Mouse (Mus musculus): ENCODE measurements at regions not wholly inside any gene's neighbourhood (a gene's known extent, or its start where the extent isn't known, plus 50 kb on each side); places are given as distances from the start of the nearest gene placed in this dataset.

DNA sequence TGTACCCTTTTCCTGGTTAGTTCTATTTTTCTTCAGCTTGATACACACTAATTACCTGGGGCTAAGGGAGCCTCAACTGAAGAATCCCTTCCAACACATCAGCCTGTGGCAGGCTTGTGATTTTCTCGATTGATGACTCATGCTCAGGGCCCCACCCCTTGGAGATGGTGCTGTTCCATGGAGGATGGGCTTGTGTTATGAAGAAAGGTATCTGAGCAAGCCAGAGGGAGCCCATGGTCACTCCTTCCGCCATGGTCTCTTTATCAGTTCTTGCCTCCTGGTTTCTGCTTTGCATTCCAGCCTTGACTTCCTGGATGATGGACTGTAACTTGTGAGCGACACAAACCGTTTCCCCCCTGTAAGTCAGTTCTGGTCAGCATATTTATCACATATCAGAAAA, 131.1 kb upstream of the Kcnj16 start:
- ATAC-seq, result no peak

DNA sequence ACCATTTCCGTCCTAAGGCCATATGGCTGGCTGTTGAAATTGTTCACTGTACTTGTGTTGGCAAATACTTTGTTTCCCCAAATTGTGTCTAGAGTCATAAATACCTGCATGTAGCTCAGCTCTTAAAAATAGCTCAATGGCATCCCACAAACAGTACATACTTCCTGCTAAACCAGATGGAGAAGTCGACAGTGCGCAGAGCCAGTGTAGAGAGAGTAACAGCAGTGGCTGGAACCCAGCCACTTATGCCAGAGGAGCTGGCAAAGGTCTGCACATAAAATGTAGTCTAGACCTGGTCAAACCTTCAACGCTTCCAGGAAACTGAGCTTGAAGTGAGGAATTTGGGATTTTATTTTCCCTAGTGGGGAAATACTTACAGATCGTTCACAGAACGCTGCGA, 128.5 kb upstream of the Kcnj16 start:
- no peak for ATAC-seq
- no peaks in the 10 kb centered on the region for H3K4me1 ChIP-seq (replicated peaks; ENCODE audit: control insufficient read depth, insufficient read depth, low read length)
- H3K4me2 ChIP-seq (ENCODE audit: low read length), result no peak overlapping the region
- H3K4me3 ChIP-seq (replicated peaks; ENCODE audit: low read length), result no peak overlapping the region
- H3K36me3 ChIP-seq (ENCODE audit: control insufficient read depth, insufficient read depth), result no peaks in the 10 kb centered on the region
- no peak overlapping the region for H3K9ac ChIP-seq (replicated peaks; ENCODE audit: low read depth, low read length)
- H3K27ac ChIP-seq (ENCODE audit: low read length), result no peak overlapping the region
- WGBS, result 94% methylated on average over 7 of the region's 7 CpGs
- no peaks in the 10 kb centered on the region for H3K9me3 ChIP-seq (ENCODE audit: control insufficient read depth, low read length)
- H3K27me3 ChIP-seq (replicated peaks; ENCODE audit: control insufficient read depth, insufficient read depth, low read length), result no peaks in the 10 kb centered on the region

More for the DNA sequence above, 131.1 kb upstream of the Kcnj16 start:
- Histone ChIP-seq H3K9me3 (ENCODE audit: control insufficient read depth, low read length) (no peaks in the 10 kb centered on the region), H3K4me2 (ENCODE audit: low read length) (no peak overlapping the region), H3K9ac (replicated peaks; ENCODE audit: low read depth, low read length) (no peak overlapping the region), H3K4me3 (replicated peaks; ENCODE audit: low read length) (no peak overlapping the region), H3K27me3 (replicated peaks; ENCODE audit: control insufficient read depth, insufficient read depth, low read length) (no peaks in the 10 kb centered on the region), H3K4me1 (replicated peaks; ENCODE audit: control insufficient read depth, insufficient read depth, low read length) (no peaks in the 10 kb centered on the region), H3K27ac (ENCODE audit: low read length) (no peak overlapping the region), H3K36me3 (ENCODE audit: control insufficient read depth, insufficient read depth) (no peaks in the 10 kb centered on the region)
- WGBS, result 94% methylated on average over 4 of the region's 4 CpGs

DNA sequence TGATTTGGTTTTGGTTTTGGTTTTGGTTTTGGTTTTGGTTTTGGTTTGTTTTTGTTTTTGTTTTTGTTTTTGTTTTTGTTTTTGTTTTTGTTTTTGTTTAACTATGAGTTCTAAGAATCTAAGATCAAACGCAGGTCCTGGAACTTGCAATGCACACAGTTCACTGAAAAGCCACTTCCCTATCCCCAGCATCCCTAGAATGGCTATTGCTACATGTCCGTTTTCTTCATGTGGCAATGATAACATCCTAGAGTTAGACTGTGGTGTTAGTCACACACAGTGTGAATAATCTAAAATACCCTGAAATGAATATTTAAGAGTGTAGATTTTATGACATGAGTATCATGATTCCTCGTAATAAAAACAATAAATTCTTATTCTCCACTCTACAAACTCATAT, 99.5 kb upstream of the Kcnj16 start:
- Histone ChIP-seq H3K9me3 (ENCODE audit: control insufficient read depth, low read length) (no peaks in the 10 kb centered on the region), H3K27ac (ENCODE audit: low read length) (no peak overlapping the region), H3K27me3 (replicated peaks; ENCODE audit: control insufficient read depth, insufficient read depth, low read length) (no peaks in the 10 kb centered on the region), H3K4me2 (ENCODE audit: low read length) (no peak overlapping the region), H3K9ac (replicated peaks; ENCODE audit: low read depth, low read length) (no peak overlapping the region), H3K4me1 (replicated peaks; ENCODE audit: control insufficient read depth, insufficient read depth, low read length) (no peaks in the 10 kb centered on the region), H3K36me3 (ENCODE audit: control insufficient read depth, insufficient read depth) (no peaks in the 10 kb centered on the region), H3K4me3 (replicated peaks; ENCODE audit: low read length) (no peak overlapping the region)
- no peak for ATAC-seq
- WGBS, result 89% methylated on average over 3 of the region's 3 CpGs

DNA sequence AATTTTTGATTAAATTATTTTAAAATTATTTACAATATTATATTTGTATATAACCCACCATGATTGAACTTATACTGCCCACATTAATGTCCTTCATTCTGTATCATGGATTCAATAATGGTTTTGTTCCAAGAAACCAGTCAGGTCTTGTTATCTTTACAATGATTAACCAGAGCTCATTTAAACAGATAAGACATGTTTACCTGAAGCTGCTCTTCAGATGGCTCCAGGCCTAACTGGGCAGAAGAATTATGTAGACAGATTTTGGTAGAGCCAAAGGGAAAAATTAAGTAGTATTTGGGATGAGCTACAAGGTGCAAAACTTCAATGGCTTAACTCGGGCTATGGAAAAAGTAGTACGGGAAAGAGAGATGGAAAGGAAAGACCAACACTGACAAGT, 97.7 kb upstream of the Kcnj16 start:
- Histone ChIP-seq H3K4me1 (replicated peaks; ENCODE audit: control insufficient read depth, insufficient read depth, low read length) (no peaks in the 10 kb centered on the region), H3K27ac (ENCODE audit: low read length) (no peak overlapping the region), H3K4me3 (replicated peaks; ENCODE audit: low read length) (no peak overlapping the region), H3K27me3 (replicated peaks; ENCODE audit: control insufficient read depth, insufficient read depth, low read length) (no peaks in the 10 kb centered on the region), H3K4me2 (ENCODE audit: low read length) (no peak overlapping the region), H3K9me3 (ENCODE audit: control insufficient read depth, low read length) (no peaks in the 10 kb centered on the region), H3K9ac (replicated peaks; ENCODE audit: low read depth, low read length) (no peak overlapping the region), H3K36me3 (ENCODE audit: control insufficient read depth, insufficient read depth) (no peaks in the 10 kb centered on the region)
- 98% methylated on average over 2 of the region's 2 CpGs for WGBS
- ATAC-seq, result no peak

DNA sequence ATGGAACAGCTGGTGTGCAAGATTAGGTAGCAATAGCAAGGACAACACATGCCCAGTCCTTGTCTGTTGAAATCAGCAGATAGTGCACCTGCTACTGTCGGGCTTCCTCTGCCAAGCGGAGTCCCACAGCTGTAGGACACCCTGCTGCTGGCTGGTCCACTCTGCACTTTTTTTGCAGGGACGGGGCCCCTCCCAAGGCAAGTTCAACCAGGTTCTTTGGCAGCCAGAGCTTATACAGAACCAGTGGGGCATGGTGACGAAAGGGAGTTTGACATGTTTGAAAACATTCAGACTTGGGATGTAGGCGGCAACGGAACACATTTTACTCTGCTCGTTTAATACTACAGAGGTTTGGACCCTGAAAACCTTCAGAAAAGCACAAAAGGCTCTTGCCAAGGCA, 93.2 kb upstream of the Kcnj16 start:
- no peaks in the 10 kb centered on the region; the same call in 1 of the 2 replicates for H3K27me3 ChIP-seq (replicated peaks; ENCODE audit: control insufficient read depth, insufficient read depth, low read length)
- 12% methylated on average over 7 of the region's 7 CpGs for WGBS
- no peaks in the 10 kb centered on the region for H3K9me3 ChIP-seq (ENCODE audit: control insufficient read depth, low read length)
- H3K4me1 ChIP-seq (replicated peaks; ENCODE audit: control insufficient read depth, insufficient read depth, low read length), result no peaks in the 10 kb centered on the region
- no peak overlapping the region for H3K9ac ChIP-seq (replicated peaks; ENCODE audit: low read depth, low read length)
- H3K4me2 ChIP-seq (ENCODE audit: low read length), result no peak overlapping the region
- no peak for ATAC-seq
- H3K36me3 ChIP-seq (ENCODE audit: control insufficient read depth, insufficient read depth), result no peaks in the 10 kb centered on the region
- no peak overlapping the region for H3K4me3 ChIP-seq (replicated peaks; ENCODE audit: low read length)
- no peak overlapping the region for H3K27ac ChIP-seq (ENCODE audit: low read length)

DNA sequence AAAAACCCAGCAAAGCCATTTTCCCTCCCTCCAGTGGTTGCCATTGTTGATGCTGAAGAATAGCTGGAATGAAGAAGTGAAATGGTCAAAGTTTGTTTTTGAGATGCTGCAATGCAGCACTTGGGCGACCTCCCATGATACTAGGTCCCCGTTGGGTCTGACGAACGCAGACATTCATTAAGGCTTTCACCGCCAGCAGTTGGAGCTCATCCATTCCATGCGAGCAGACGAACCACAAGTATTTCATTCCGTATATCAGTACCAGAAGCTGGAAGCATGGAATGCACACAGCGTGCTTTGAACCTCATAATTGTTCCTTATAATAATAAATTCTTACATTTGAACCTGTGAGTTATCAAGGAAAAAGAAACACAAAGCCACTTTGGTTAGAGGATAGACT, 86.9 kb upstream of the Kcnj16 start:
- Histone ChIP-seq H3K4me3 (replicated peaks; ENCODE audit: low read length) (no peak overlapping the region), H3K4me2 (ENCODE audit: low read length) (no peak overlapping the region), H3K4me1 (replicated peaks; ENCODE audit: control insufficient read depth, insufficient read depth, low read length) (no peaks in the 10 kb centered on the region), H3K27ac (ENCODE audit: low read length) (no peak overlapping the region), H3K27me3 (replicated peaks; ENCODE audit: control insufficient read depth, insufficient read depth, low read length) (no peaks in the 10 kb centered on the region; the same call in 1 of the 2 replicates), H3K36me3 (ENCODE audit: control insufficient read depth, insufficient read depth) (no peaks in the 10 kb centered on the region), H3K9me3 (ENCODE audit: control insufficient read depth, low read length) (no peaks in the 10 kb centered on the region), H3K9ac (replicated peaks; ENCODE audit: low read depth, low read length) (no peak overlapping the region)
- WGBS, result 91% methylated on average over 9 of the region's 9 CpGs
- ATAC-seq, result no peak

DNA sequence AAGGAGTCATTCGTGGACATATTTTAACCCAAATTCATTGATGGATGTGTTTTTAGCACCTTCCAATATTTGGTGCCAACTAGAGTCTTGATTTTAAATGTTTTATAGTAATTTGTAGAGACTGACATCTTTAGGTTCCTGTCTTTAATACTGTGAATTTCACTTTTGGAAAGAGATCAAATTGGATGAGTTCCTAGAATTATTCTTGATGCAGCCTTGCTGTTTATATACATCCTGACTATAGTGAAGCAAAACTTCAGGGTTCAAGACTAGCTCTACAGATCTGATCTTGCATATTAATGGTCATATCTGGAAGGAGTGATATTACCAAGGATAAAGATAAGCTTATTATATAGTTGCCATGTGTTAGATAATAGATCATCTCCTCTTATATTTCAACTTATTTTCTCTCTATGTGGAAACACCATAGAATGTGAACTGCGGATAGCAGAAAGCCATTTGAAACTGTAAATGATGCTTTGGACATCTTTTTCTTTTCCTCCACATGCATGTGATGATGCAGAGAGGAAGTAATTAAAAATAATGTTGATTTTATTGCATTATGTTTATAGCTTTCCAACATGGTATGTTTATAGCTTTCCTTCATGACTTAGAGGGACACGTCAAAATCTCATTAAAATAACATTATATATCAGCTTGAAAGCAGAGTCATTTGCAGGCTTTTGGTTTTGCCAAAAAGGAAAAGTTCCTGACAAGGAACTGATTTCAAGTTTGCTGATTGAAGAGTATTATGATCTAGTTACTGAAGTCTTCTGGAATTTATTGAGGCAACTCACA, 78.3 kb upstream of the Kcnj16 start:
- 87% methylated on average over 3 of the region's 3 CpGs for whole genome bisulfite sequencing
- H3K9ac ChIP-seq (replicated peaks; ENCODE audit: low read depth, low read length), result no peak overlapping the region
- H3K9me3 ChIP-seq (ENCODE audit: control insufficient read depth, low read length), result no peaks in the 10 kb centered on the region
- H3K36me3 ChIP-seq (ENCODE audit: control insufficient read depth, insufficient read depth), result no peaks in the 10 kb centered on the region
- H3K4me3 ChIP-seq (replicated peaks; ENCODE audit: low read length), result no peak overlapping the region
- no peak for ATAC-seq
- H3K27me3 ChIP-seq (replicated peaks; ENCODE audit: control insufficient read depth, insufficient read depth, low read length), result no peaks in the 10 kb centered on the region
- no peak overlapping the region for H3K4me2 ChIP-seq (ENCODE audit: low read length)
- H3K4me1 ChIP-seq (replicated peaks; ENCODE audit: control insufficient read depth, insufficient read depth, low read length), result no peaks in the 10 kb centered on the region
- H3K27ac ChIP-seq (ENCODE audit: low read length), result no peak overlapping the region

DNA sequence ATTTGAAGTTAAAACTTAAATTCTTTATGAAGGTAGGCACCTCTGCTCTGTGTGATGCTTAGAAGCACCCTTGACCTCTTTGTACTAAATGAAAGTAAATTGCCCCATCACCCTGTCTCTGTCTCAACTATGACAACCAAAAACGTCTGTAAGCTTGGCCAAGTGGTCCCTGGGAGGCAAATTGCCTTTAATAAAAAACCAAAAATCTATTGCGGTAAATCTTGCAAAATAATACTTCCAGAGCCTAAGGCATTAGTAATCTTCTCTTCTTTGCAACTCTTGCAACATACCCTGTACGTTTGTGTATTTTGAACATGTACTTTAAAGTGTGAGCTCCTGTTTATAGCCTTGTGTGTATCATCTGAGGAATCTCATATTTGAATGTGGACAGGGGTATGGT, 77.4 kb upstream of the Kcnj16 start:
- Histone ChIP-seq H3K36me3 (ENCODE audit: control insufficient read depth, insufficient read depth) (no peaks in the 10 kb centered on the region), H3K4me2 (ENCODE audit: low read length) (no peak overlapping the region), H3K4me3 (replicated peaks; ENCODE audit: low read length) (no peak overlapping the region), H3K9me3 (ENCODE audit: control insufficient read depth, low read length) (no peaks in the 10 kb centered on the region), H3K9ac (replicated peaks; ENCODE audit: low read depth, low read length) (no peak overlapping the region), H3K27me3 (replicated peaks; ENCODE audit: control insufficient read depth, insufficient read depth, low read length) (no peaks in the 10 kb centered on the region), H3K4me1 (replicated peaks; ENCODE audit: control insufficient read depth, insufficient read depth, low read length) (no peaks in the 10 kb centered on the region), H3K27ac (ENCODE audit: low read length) (no peak overlapping the region)
- ATAC-seq, result no peak
- 76% methylated on average over 3 of the region's 3 CpGs for WGBS

DNA sequence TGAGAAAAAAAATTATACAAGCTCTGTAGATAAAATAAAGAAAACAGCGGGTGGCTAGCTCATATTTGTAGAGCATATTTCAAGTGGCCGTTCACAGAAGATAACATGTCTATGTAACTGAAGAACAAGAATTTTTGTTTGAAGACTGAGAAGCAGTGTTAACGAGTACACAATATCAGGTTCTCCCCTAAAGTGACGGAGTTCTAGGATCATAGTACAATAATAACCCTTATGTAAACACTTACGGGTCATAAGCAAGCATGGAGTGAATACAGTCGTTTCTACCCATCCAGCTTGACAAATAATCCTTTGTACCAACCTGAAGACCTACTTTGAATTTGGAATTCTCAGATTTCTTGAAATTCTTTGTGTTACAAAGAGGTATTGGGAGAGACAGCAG, 64.9 kb upstream of the Kcnj16 start:
- Histone ChIP-seq H3K4me3 (replicated peaks; ENCODE audit: low read length) (no peak overlapping the region), H3K9me3 (ENCODE audit: control insufficient read depth, low read length) (no peaks in the 10 kb centered on the region), H3K4me1 (replicated peaks; ENCODE audit: control insufficient read depth, insufficient read depth, low read length) (no peaks in the 10 kb centered on the region), H3K4me2 (ENCODE audit: low read length) (no peak overlapping the region), H3K27me3 (replicated peaks; ENCODE audit: control insufficient read depth, insufficient read depth, low read length) (no peaks in the 10 kb centered on the region), H3K9ac (replicated peaks; ENCODE audit: low read depth, low read length) (no peak overlapping the region), H3K27ac (ENCODE audit: low read length) (no peak overlapping the region), H3K36me3 (ENCODE audit: control insufficient read depth, insufficient read depth) (no peaks in the 10 kb centered on the region)
- ATAC-seq, result no peak
- WGBS, result 84% methylated on average over 6 of the region's 6 CpGs

Data from forebrain, embryonic 16.5 days (tissue).